ENCODE assay signal across 14 mouse cellular contexts in the genomic region with DNA sequence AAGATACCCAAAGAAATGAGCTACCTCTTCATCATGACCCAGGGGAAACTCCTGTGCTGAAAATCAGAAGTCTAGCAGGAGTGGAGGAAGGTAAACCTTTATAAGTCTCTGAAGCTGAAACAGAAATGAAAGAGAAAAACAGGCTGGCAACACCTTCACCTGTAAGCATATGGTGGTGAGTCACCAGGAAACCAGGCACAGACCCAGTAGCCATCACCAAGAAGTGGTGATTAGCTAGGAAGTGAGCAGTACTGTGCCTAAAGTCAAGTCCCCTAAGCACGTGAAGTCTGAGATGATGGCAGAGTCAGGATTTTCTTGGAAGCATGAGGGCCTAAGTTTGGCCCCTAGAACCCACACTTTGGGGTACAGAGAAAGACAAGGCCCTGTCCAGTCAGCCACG.
"Had no signal": no experiment of that assay in that cellular context is flagged by ENCODE, and none has a peak within 500 bp of the region (broad histone marks: within the 10 kb centered on the region; RNA-seq: fewer than 3 reads in every experiment).

No protein-coding gene starts in this region.

- H3K4me3 ChIP-seq: layer of hippocampus, adult 2 months; liver, embryonic 13.5 days; midbrain, embryonic 15.5 days; neural tube, embryonic 12.5 days; neural tube, embryonic 15.5 days had no signal

- H3K9ac ChIP-seq: liver, embryonic 13.5 days; midbrain, embryonic 15.5 days; neural tube, embryonic 12.5 days; neural tube, embryonic 15.5 days had no signal

- H3K9me3 ChIP-seq: liver, embryonic 13.5 days; midbrain, embryonic 15.5 days; neural tube, embryonic 12.5 days; neural tube, embryonic 15.5 days had no signal

- H3K36me3 ChIP-seq: liver, embryonic 13.5 days; midbrain, embryonic 15.5 days; neural tube, embryonic 12.5 days; neural tube, embryonic 15.5 days had no signal

- DNase-seq: kidney, postnatal 14 days; layer of hippocampus, adult 9-11 months; liver, embryonic 13.5 days; lung, adult 2 months; lung, postnatal 14 days; lung, postnatal 4 days; retina, postnatal 1 day; thymus, adult 18-20 months; thymus, postnatal 36 days had no signal

- H3K27me3 ChIP-seq: liver, embryonic 13.5 days; midbrain, embryonic 15.5 days; neural tube, embryonic 12.5 days; neural tube, embryonic 15.5 days had no signal

- ATAC-seq: midbrain, embryonic 15.5 days had no signal

- H3K4me1 ChIP-seq: liver, embryonic 13.5 days; neural tube, embryonic 12.5 days had no signal

- H3K27ac ChIP-seq: layer of hippocampus, adult 2 months; liver, embryonic 13.5 days; midbrain, embryonic 15.5 days; neural tube, embryonic 12.5 days; neural tube, embryonic 15.5 days had no signal

- H3K4me2 ChIP-seq: liver, embryonic 13.5 days; midbrain, embryonic 11.5 days; midbrain, embryonic 15.5 days; neural tube, embryonic 12.5 days; neural tube, embryonic 15.5 days had no signal
